Mouse (Mus musculus): ENCODE measurements around the gene Araf. TPM values are rescaled to one million over a fixed set of nuclear protein-coding genes. Genes with fewer than 3 reads are reported as not detected.

The Araf gene
- total RNA-seq, 1 experiment from 2014 or later: 92.4 TPM

Other genes starting within 250 kb of the Araf start
- gene Rgn, start 248.0 kb upstream of the Araf start, total RNA-seq (2017): not detected in 2 replicates
- 51.0 and 51.7 TPM in 2 replicates for gene Rbm10, start 180.3 kb upstream of the Araf start, total RNA-seq (2017)
- gene Ndufb11, start 180.2 kb upstream of the Araf start, total RNA-seq (2017): 60.2 and 70.2 TPM in 2 replicates
- gene Uba1, start 139.5 kb upstream of the Araf start, total RNA-seq (2017): 152 and 177 TPM in 2 replicates
- 65.8 and 67.2 TPM in 2 replicates for gene Cdk16, start 109.9 kb upstream of the Araf start, total RNA-seq (2017)
- gene Usp11, start 93.9 kb upstream of the Araf start, total RNA-seq (2017): 16.7 and 20.8 TPM in 2 replicates
- not detected in 2 replicates for gene Timp1, start 72.4 kb downstream of the Araf start, total RNA-seq (2017)
- 0.61 and 0.93 TPM in 2 replicates for gene Syn1, start 123.2 kb downstream of the Araf start, total RNA-seq (2017)
- gene Cfp, start 133.7 kb downstream of the Araf start, total RNA-seq (2017): 64.4 and 66.2 TPM in 2 replicates
- gene Elk1, start 152.8 kb downstream of the Araf start, total RNA-seq (2017): 6.1 and 8.1 TPM in 2 replicates
- 22.8 and 24.4 TPM in 2 replicates for gene Uxt, start 164.2 kb downstream of the Araf start, total RNA-seq (2017)

All from neutrophil, adult 5-6 weeks (primary cell).